Mouse (Mus musculus): ENCODE measurements around the gene Tnrc6b. TPM values are rescaled to one million over a fixed set of nuclear protein-coding genes. Genes with fewer than 3 reads are reported as not detected.

Gene Tnrc6b
- polyA plus RNA-seq (2016; fragmentation: Nextera tagmentation; extraction: Ambion mirVana): 31.0 and 40.1 TPM in 2 replicates

DNA sequence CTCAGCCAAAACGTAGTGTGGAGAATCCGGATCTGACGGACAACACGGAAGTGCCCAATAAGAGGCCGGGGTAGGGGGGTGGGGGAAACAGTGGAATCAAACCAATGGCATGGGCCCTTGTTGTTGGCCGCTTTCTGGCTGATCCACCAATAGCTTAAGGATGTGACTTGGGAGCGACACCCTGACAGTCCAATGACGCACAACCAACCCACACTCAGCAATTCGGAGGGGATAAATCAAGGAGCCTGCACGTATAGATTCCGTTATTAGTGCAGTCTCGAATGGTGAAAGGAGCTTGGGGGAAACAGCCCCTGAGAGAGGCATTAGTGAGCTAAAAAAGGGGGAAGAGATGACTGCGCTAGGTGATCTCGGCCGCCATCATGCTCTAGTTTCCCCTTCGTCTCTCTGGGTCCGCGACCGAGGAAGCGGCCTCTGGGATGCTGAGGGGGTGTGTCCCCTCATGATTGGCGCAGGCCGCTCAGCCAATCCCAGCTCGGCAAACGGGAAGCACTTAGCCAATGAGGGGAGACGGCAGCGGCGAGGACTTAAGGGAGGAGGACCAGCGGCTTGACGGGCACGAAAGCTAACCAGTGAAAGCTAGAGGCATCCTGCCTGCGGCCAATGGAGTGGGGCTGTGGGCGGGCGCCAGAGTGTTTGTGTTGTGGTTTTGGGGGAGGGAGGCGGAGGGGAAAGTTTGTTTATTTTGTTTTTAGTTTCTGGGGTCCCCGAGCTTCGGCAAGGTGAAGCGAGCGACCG is at the start of gene Tnrc6b:
Gene Tnrc6b (plus strand): TSS at position 706 of the 756 bp plus-strand sequence.
- H3K27me3 ChIP-seq (ENCODE audit: low read depth, poor library complexity, severe bottlenecking): no peaks in the 10 kb centered on the region
- under 1% methylated on average over 39 of the region's 39 CpGs for WGBS
- DNase-seq (ENCODE audit: low spot score): peak; percentile 94
- H3K36me3 ChIP-seq: no peaks in the 10 kb centered on the region
- H3K4me1 ChIP-seq: peaks cover 24% of the 10 kb centered on the region
- peak within 1 kb of the TSS; percentile 95 for H3K4me3 ChIP-seq
- H3K27ac ChIP-seq: peak within 1 kb of the TSS; percentile 89
- no peaks in the 10 kb centered on the region for H3K9me3 ChIP-seq (replicated peaks)

DNA sequence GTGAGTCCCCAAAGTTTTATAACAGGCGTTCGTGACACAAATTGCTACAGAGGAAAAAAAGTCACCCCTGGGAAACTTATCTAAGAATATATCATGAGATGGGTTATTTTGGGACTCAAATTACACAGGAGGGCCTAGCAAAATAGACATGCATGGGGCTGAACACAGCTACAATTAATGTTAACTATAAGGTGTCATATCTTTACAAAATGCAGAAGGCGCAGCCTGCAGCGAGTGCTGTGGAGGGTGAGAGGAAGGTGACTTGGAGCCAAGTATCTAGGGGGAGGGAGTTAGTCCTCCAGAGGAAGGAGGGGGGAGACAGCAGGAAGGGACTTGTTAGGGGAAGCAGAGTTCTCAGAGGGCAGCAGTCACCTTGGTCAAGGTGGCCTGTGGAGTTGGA is 46.7 kb upstream of the Tnrc6b start:
- Histone ChIP-seq H3K27ac (no peak overlapping the region), H3K36me3 (no peaks in the 10 kb centered on the region), H3K27me3 (ENCODE audit: low read depth, poor library complexity, severe bottlenecking) (peaks cover 6% of the 10 kb centered on the region), H3K4me3 (no peak overlapping the region), H3K4me1 (no peaks in the 10 kb centered on the region), H3K9me3 (replicated peaks) (no peaks in the 10 kb centered on the region)
- no peak for DNase-seq (ENCODE audit: low spot score)
- 69% methylated on average over 4 of the region's 4 CpGs for WGBS

DNA sequence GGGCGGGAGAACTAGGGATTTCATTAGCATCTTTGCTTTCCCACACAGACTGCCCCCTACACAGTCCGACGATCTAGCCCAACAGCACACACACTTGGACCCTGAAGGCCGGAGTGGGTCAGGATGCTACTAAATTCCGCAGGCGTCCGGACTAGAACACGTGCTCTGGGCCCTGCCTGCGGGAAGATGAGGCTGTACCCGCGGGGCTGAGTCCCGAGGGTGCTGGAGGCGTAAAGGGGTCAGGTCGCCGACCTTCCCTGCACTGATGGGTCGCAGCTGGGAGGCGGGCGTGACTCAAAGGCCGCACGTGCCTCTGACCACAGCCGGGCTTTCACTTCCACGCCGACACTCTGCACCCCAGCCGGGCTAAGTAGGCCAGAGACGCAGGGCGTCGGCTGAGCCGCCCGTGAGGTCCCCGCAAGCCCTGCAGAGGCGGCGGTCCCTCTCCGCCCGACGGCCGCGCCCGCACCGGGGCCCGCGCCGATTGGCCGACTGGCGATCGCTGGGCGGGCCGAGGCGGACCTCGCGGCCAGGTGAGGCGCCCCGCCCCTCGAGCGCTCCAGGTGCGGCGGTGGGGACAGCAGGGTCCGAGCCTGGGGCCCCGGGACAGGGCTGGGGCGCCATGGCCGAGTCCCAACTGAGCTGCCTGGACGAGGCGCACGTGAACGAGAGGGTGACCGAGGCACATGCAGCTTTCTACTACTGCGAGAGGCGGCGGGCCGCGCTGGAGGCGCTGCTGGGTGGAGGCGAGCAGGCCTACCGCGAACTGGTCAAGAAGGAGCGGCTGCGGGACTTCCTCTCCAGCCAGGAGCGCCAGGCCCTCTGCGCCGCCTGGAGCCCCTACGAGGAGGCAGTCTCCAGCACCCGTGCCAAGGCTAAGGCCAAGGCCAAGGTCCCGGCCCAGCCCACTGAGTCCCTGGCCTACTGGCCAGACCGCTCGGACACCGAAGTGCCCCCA is 39.5 kb upstream of the Tnrc6b start, which contains the start of gene Fam83f:
Gene Fam83f (plus strand): TSS at position 553 of the 958 bp plus-strand sequence.
- Histone ChIP-seq H3K4me3 (peak within 1 kb of the TSS; percentile 55), H3K4me1 (peaks cover 13% of the 10 kb centered on the region), H3K9me3 (replicated peaks) (no peaks in the 10 kb centered on the region), H3K27me3 (ENCODE audit: low read depth, poor library complexity, severe bottlenecking) (peaks cover 65% of the 10 kb centered on the region), H3K36me3 (no peaks in the 10 kb centered on the region), H3K27ac (peak within 1 kb of the TSS; percentile 38)
- WGBS: 3% methylated on average over 83 of the region's 85 CpGs
- DNase-seq (ENCODE audit: low spot score): peak; percentile 59

DNA sequence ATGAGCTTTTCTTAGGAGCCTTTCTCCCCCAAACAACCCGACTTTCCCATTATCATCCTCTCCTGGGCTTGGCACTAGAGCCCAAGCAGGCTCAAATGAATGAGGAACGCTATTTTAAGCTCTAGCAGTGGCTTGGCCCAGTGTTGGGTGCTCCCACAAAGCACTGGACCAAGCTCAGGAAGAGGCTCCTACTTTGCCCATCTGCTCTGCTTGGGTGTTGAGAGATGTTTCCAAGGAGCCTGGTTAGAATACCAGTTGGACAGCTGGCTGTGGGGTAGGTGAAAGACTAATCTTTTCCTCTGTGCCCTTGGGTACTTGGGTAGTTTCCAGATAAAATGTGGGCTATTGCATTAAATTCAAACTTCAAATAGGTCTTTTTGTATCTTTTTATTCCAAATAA is 38.3 kb upstream of the Tnrc6b start:
- Histone ChIP-seq H3K36me3 (no peaks in the 10 kb centered on the region), H3K27ac (no peak overlapping the region), H3K4me3 (no peak overlapping the region), H3K9me3 (replicated peaks) (no peaks in the 10 kb centered on the region), H3K4me1 (peaks cover 13% of the 10 kb centered on the region), H3K27me3 (ENCODE audit: low read depth, poor library complexity, severe bottlenecking) (peaks cover 70% of the 10 kb centered on the region)
- no peak for DNase-seq (ENCODE audit: low spot score)
- WGBS: 47% methylated on average over 2 of the region's 2 CpGs

DNA sequence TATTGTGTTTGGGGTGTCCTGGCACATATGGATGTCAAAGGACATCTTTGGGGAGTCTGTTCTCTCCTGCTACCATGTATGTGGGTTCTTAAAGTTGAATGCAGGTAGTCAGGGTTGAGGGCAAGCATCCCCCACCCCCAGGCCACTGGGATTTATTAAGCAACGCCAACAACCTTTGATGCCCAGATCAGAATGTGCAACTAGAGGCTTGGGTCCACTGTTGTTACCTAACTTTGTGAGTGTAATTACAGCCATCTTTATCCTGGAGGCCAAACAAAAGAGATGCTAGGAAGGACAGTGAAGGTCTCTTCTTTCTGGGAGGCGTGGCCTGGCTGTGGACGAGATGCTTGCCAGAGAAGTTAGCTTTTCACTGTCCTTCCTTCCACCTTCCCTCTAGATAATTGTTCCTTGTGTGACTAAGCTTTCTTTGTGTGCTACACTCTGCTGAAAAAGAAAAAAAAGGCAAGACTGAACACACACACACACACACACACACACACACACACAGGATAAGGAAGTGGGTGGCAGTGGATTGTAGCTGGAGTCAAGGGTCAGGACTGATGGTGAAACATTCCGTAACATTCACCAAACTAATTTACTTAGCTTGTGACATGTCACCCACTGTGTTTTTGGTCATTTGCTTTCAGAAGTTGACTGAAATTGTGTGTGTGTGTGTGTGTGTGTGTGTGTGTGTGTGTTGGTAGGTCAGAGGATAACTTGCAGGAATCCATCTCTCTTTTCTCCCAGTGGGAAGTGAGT is 37.6 kb upstream of the Tnrc6b start:
- WGBS: 75% methylated on average over 4 of the region's 4 CpGs
- peaks cover 13% of the 10 kb centered on the region for H3K4me1 ChIP-seq
- H3K36me3 ChIP-seq: no peaks in the 10 kb centered on the region
- no peak for DNase-seq (ENCODE audit: low spot score)
- peaks cover 71% of the 10 kb centered on the region for H3K27me3 ChIP-seq (ENCODE audit: low read depth, poor library complexity, severe bottlenecking)
- H3K4me3 ChIP-seq: no peak overlapping the region
- H3K27ac ChIP-seq: no peak overlapping the region
- no peaks in the 10 kb centered on the region for H3K9me3 ChIP-seq (replicated peaks)

DNA sequence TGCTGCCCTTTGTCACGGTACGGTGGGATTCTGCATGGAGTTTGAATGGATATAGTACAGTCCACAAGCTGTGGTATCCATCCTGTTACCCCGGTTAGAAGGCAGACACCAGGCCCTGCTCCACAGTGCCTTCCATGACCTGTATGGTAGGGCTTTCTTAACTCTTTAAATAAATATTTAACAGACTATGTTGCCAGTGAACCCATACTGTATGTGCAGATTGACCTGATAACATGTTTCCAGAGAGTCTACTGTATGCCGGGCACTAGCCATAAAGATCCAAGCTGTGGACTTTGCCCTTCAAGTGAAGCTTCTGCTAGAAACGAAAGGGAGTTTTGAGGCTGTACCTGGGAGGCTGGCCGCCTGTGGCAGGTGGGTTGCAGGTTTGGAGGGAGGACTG is 36.4 kb upstream of the Tnrc6b start:
- H3K27ac ChIP-seq: no peak overlapping the region
- no peak overlapping the region for H3K4me3 ChIP-seq
- H3K4me1 ChIP-seq: peaks cover 17% of the 10 kb centered on the region
- no peaks in the 10 kb centered on the region for H3K9me3 ChIP-seq (replicated peaks)
- no peaks in the 10 kb centered on the region for H3K36me3 ChIP-seq
- no peak for DNase-seq (ENCODE audit: low spot score)
- 90% methylated on average over 6 of the region's 6 CpGs for WGBS
- peaks cover 63% of the 10 kb centered on the region for H3K27me3 ChIP-seq (ENCODE audit: low read depth, poor library complexity, severe bottlenecking)

DNA sequence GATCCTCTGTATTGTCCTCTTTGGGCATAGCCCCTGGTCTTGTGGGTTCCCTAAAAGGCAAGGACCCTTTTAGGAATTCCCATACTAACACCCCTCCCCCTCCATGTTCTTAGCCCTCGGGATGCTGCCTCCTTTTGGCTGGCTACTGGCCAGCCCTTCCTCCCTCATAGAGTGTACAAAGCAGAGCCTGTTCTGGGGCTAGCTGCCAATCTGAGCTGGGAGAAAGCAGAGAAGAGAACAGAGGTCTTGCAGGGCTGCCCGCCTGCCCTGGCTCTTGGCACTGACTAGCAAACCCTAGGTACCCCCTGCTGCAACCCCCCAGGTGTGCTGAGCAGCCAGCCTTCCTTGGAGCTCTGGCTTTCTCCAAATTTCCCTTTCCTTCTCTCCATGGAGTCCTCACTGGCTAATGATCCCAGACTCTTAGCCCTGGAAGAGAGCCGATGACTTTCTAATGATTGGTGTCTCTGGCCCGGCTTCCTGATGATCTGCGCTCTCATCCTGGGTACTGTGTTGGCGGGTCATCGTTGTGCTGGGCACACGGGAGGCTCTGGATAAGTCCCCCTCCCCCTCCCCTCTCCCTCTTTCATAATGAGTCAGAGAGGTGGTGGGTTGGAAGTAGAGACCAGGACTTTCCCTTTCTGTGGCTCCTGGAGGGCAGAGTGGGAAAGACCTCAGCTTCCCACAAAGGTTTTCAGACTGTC is 31.4 kb upstream of the Tnrc6b start:
- H3K36me3 ChIP-seq: no peaks in the 10 kb centered on the region
- DNase-seq (ENCODE audit: low spot score): no peak
- no peak overlapping the region for H3K4me3 ChIP-seq
- H3K27ac ChIP-seq: no peak overlapping the region
- WGBS: 62% methylated on average over 8 of the region's 8 CpGs
- H3K27me3 ChIP-seq (ENCODE audit: low read depth, poor library complexity, severe bottlenecking): peaks cover 14% of the 10 kb centered on the region; the same call in 1 of the 2 replicates
- peaks cover 25% of the 10 kb centered on the region for H3K4me1 ChIP-seq
- H3K9me3 ChIP-seq (replicated peaks): no peaks in the 10 kb centered on the region

DNA sequence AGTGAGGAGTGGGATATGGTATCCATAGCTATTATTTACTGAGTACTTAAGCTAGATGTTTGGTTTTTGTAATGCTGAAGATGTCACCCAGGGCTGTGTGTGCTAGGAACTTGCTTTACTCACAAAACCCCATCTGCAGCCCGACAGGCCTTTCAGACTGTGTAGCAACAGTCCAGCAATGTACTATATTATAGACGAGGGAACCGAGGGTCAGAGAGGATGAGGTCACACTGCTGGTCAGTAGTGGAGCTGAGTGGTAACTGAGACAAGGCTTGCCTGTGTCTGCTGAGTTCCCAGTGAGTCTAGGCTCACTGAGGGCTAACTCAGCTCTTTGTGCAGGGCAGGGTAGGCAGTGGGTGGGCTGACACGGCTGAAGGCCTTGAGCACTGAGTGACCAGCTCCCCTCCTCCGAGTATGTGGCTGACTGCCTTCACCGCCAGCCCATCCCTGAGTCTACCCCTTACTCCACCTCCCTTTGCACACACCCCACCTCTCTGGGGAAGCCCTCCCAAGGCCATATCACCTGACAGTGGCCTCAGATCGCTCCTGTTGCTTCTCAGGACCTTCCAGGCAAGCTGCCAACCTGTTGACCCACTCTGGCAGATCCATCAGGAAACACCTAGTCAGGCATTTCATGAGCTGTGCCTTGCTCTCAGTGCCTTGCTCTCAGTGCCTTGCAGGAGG is 30.6 kb upstream of the Tnrc6b start:
- Histone ChIP-seq H3K36me3 (no peaks in the 10 kb centered on the region), H3K9me3 (replicated peaks) (no peaks in the 10 kb centered on the region), H3K4me1 (peaks cover 33% of the 10 kb centered on the region), H3K27ac (peak overlapping the region; percentile 48; the same call in 1 of the 2 replicates), H3K27me3 (ENCODE audit: low read depth, poor library complexity, severe bottlenecking) (peaks cover 12% of the 10 kb centered on the region; the same call in 1 of the 2 replicates), H3K4me3 (no peak overlapping the region)
- no peak for DNase-seq (ENCODE audit: low spot score)
- WGBS: 58% methylated on average over 7 of the region's 7 CpGs

DNA sequence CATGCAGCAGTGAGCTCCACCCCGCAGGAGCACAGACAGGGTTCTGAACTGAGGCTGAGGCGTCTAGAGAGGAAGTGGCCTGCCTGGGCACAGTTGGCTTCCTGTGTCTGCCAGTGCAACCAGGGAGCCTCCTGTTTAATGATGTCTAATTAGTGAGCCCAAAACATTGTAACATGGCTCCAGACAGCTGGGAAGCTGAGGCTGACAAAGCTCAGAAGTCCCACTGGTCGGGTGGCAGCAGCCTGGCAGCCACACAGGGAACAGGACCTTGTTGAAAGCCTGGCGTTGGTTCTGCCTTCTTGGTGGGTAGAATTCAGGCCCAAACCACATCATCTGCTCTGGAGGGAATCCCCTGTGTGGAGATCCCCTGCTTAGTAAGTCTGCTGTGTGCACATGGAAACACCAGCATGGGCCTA is 29.6 kb upstream of the Tnrc6b start:
- peaks cover 35% of the 10 kb centered on the region for H3K4me1 ChIP-seq
- H3K4me3 ChIP-seq: no peak overlapping the region
- H3K27ac ChIP-seq: no peak overlapping the region
- DNase-seq (ENCODE audit: low spot score): no peak
- H3K9me3 ChIP-seq (replicated peaks): no peaks in the 10 kb centered on the region
- 64% methylated on average over 4 of the region's 4 CpGs for WGBS
- peaks cover 10% of the 10 kb centered on the region; the same call in 1 of the 2 replicates for H3K27me3 ChIP-seq (ENCODE audit: low read depth, poor library complexity, severe bottlenecking)
- no peaks in the 10 kb centered on the region for H3K36me3 ChIP-seq

DNA sequence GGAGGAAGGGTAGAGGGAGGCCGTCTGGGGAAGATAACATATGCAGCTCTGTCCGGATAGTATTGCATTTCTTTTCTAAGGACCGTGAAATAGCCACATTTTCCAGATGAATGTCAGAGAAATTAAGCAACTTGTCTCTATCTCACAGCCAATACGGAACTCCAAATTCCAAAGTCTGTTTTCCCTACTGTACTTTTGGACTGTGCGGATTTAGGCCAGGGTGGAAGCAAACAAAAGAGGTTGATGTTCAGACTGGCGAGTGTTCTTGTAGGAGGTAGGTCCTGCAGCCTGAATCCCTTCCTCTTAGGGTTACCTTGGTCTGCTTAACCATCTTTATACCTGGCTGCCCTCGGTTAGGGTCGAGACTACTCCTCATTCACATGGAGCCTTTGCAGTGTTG is 28.8 kb upstream of the Tnrc6b start:
- peaks cover 35% of the 10 kb centered on the region for H3K4me1 ChIP-seq
- H3K4me3 ChIP-seq: no peak overlapping the region
- 90% methylated on average over 8 of the region's 8 CpGs for WGBS

DNA sequence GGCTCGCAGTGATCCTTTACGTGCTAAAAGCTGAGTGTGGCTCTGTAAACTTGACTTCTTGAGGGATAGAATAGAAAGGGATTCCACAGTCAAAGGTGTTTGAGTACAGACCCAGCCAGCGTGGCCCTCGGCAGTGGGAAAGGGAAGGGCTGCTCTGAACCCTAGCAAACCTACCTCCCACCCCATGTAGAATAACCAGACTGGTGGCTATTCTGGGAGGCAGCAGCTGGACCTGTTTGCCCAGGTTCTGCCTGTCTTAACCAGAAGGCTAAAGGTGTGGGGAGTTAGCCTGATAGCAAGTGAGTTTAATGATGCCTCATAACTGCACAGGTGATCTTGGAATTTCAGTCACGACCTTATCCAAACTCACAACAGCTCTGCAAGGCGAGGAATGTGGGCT is 28.0 kb upstream of the Tnrc6b start:
- Histone ChIP-seq H3K36me3 (no peaks in the 10 kb centered on the region), H3K4me3 (no peak overlapping the region), H3K27me3 (ENCODE audit: low read depth, poor library complexity, severe bottlenecking) (peaks cover 4% of the 10 kb centered on the region; the same call in 1 of the 2 replicates), H3K27ac (no peak overlapping the region), H3K9me3 (replicated peaks) (no peaks in the 10 kb centered on the region), H3K4me1 (peaks cover 35% of the 10 kb centered on the region)
- WGBS: 79% methylated on average over 6 of the region's 6 CpGs
- no peak for DNase-seq (ENCODE audit: low spot score)

More for the DNA sequence above, 28.8 kb upstream of the Tnrc6b start:
- H3K27me3 ChIP-seq (ENCODE audit: low read depth, poor library complexity, severe bottlenecking): peaks cover 10% of the 10 kb centered on the region; the same call in 1 of the 2 replicates
- DNase-seq (ENCODE audit: low spot score): no peak
- H3K9me3 ChIP-seq (replicated peaks): no peaks in the 10 kb centered on the region
- H3K27ac ChIP-seq: no peak overlapping the region
- no peaks in the 10 kb centered on the region for H3K36me3 ChIP-seq

All from limb, embryonic 10.5 days (tissue).